Mouse (Mus musculus) lung, adult 2 months (tissue): ENCODE data around the gene Aox1. TPM values are rescaled to one million over a fixed set of nuclear protein-coding genes. Genes with fewer than 3 reads are reported as not detected.
"Not testable (repeated sequence)": the region's sequence is repeated elsewhere in the genome, so short reads cannot be mapped to it uniquely, and the experiment has no call there.

Source experiments
- DNase-seq: peaks from one replicate; pipeline ENCODE4 v3.0.0; 2022
- H3K4me1 ChIP-seq: fragments of 200-500 bp; 2 replicates; pipeline ENCODE4 v1.6.1; 2011; ENCODE audit warnings: low read length; ENCODE audit not compliant: control insufficient read depth, insufficient read depth
- H3K4me3 ChIP-seq: fragments of 200-500 bp; replicated peaks from 2 replicates; pipeline ENCODE3; 2011; ENCODE audit warnings: low read depth, mild to moderate bottlenecking, control low read depth, low read length; ENCODE audit errors: extremely low read depth
- CTCF ChIP-seq: fragments of 200-500 bp; IDR thresholded peaks from 2 replicates; pipeline ENCODE4 v1.5.1; 2011; ENCODE audit warnings: mild to moderate bottlenecking, low read length, control low read depth; ENCODE audit not compliant: insufficient read depth
- POLR2A ChIP-seq: fragments of 200-500 bp; IDR thresholded peaks from 2 replicates; pipeline ENCODE4 v1.6.1; 2011; ENCODE audit warnings: low read depth, mild to moderate bottlenecking, control low read depth, low read length, borderline replicate concordance; ENCODE audit errors: extremely low read depth
- WGBS: fragments of 180-500 bp; shearing (Covaris S2); methylation state at CpG from one replicate; pipeline ENCODE4 v1.1.7; 2018; 5-methylcytosine and 5-hydroxymethylcytosine counted together
- polyA plus RNA-seq: library from polyadenylated mRNA; depleted of rRNA; stranded (reverse); fragments of >200 nt; gene quantifications from 2 replicates; pipeline ENCODE4 v1.2.3, GENCODE M21; 2012

The Aox1 gene
- polyA plus RNA-seq, 1 experiment, result 18.0 TPM

- H3K4me3 ChIP-seq, result peak overlapping the region; percentile 64
- WGBS, result 19% methylated on average over 13 of the region's 13 CpGs
- peak; percentile 57 for DNase-seq
Observed at GRCm38 (mm10) chr1:58030156-58030871, 583 bp downstream of the Aox1 start.

GRCm38 (mm10) chr1:58031160-58031769, 1.5 kb downstream of the Aox1 start:
- DNase-seq, result peak; percentile 56
- TF ChIP-seq POLR2A (no peak), CTCF (peak; percentile 83)
- WGBS, result 46% methylated on average over 10 of the region's 10 CpGs
- H3K4me1 ChIP-seq, result peaks cover 2% of the 10 kb centered on the region; the same call in 1 of the 2 replicates
- H3K4me3 ChIP-seq, result peak overlapping the region; percentile 44

More at GRCm38 (mm10) chr1:58030156-58030871, 583 bp downstream of the Aox1 start:
- peaks cover 2% of the 10 kb centered on the region; the same call in 1 of the 2 replicates for H3K4me1 ChIP-seq
- TF ChIP-seq CTCF (no peak), POLR2A (peak; percentile 28; the same call in 1 of the 2 replicates)

DNA sequence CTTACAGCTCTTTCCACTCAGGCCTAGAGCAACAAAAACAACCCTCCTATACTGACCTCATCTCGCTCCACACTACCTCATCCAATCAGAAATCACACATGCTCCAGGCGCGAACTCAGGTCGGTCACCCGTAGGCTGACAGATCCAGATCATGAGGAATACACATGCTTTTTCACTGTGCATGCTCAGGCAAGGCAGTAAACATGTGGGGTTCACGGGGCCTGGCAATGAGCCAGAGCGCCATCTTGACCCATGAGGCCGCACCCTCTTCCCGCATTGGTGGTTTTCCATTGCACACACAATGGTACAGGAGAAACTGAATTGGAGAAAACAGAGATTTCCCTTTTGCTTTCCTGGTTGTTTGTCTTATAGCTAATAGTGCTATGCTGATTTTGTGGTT, 7.6 kb downstream of the Aox1 start:
- WGBS, result 92% methylated on average over 9 of the region's 9 CpGs
- H3K4me3 ChIP-seq, H3K4me1 ChIP-seq, DNase-seq: not testable (repeated sequence)

GRCm38 (mm10) chr1:58045076-58045475, 15.3 kb downstream of the Aox1 start:
- TF ChIP-seq CTCF, result no peak
- no peak for TF ChIP-seq POLR2A
- H3K4me3 ChIP-seq, result no peak overlapping the region
- no peaks in the 10 kb centered on the region for H3K4me1 ChIP-seq
- DNase-seq, result no peak
- WGBS, result 55% methylated on average over 3 of the region's 3 CpGs

GRCm38 (mm10) chr1:58045546-58045945, 15.8 kb downstream of the Aox1 start:
- TF ChIP-seq POLR2A (no peak), CTCF (no peak)
- H3K4me3 ChIP-seq, result no peak overlapping the region
- 76% methylated on average over 5 of the region's 5 CpGs for WGBS
- no peak for DNase-seq
- no peaks in the 10 kb centered on the region for H3K4me1 ChIP-seq

DNA sequence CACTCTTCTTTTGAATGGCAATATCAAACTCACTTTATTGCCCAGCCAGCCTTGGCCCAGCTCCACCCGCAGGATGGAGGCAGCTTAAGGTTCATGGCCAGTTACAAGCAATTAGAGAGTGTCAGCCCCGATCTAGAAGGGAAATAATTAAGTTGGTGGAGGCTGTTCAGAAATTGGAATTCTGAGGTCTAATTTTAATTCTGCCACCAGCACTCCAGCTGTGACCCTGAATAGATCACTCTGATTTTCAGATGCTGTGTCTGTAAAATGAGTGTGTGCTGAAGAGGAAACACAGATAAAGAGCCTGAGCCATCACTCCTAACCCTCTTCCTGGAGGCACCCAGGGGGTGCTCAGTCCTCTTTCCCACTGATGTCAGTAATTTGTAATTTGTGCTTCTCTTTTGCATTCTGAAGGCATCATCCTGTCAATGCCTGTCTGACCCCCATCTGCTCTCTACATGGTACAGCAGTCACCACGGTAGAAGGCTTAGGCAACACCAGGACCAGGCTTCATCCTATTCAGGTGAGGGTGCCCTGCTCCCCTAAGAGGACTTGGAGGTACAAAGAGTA, 17.1 kb downstream of the Aox1 start:
- H3K4me3 ChIP-seq, result no peak overlapping the region
- TF ChIP-seq POLR2A, result no peak
- no peak for TF ChIP-seq CTCF
- no peak for DNase-seq
- H3K4me1 ChIP-seq, result no peaks in the 10 kb centered on the region
- WGBS, result 74% methylated on average over 3 of the region's 3 CpGs

- Histone ChIP-seq H3K4me1 (no peaks in the 10 kb centered on the region), H3K4me3 (no peak overlapping the region)
- DNase-seq, result no peak
- 88% methylated on average over 5 of the region's 5 CpGs for WGBS
- TF ChIP-seq CTCF, result no peak
- TF ChIP-seq POLR2A, result no peak
Observed at GRCm38 (mm10) chr1:58049126-58049525, 19.4 kb downstream of the Aox1 start.

- TF ChIP-seq POLR2A (no peak), CTCF (no peak)
- whole genome bisulfite sequencing, result 88% methylated on average over 11 of the region's 11 CpGs
- no peaks in the 10 kb centered on the region for H3K4me1 ChIP-seq
- no peak for DNase-seq
- no peak overlapping the region for H3K4me3 ChIP-seq
Observed at GRCm38 (mm10) chr1:58055598-58055997, 25.9 kb downstream of the Aox1 start.

DNA sequence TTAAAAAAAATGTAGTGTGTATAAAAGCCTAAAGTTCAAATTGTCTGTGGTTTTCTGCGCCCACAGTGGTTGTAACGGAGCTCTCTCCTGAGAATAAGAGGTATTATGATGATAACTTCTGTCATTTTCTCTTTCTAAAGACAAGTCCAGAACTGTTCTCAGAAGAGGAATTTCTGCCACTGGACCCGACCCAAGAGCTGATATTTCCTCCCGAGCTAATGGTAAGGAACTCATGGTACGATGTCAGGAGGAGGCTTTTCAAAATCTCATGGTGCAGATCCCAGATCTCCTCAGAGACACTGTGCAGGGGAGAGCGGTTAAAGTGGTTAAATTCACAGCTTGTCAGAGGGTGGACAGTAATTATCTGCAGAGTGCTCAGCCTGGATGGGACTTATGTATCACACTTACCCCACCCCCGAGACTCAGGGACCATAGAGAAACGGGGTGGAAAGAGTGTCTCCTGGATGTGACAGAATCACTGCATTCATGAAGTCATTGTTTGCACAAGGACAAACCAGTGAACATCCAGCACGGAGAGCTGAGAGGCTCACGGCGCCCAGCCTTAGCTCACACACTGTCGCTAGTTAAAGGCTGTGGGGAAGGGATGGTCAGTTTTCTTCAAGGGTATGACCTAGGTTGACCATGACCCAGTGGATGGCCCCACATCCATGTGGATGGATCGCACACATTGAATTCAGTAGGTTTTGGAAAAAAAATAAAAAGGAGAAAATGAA, 26.5 kb downstream of the Aox1 start:
- WGBS, result 60% methylated on average over 13 of the region's 13 CpGs
- Histone ChIP-seq H3K4me3 (no peak overlapping the region), H3K4me1 (no peaks in the 10 kb centered on the region)
- TF ChIP-seq CTCF, result no peak
- no peak for TF ChIP-seq POLR2A
- DNase-seq, result no peak
